Mouse (Mus musculus) stomach, adult 2 months (tissue): Measurements from ENCODE around the gene Bptf. TPM values are rescaled to one million over a fixed set of nuclear protein-coding genes. Genes with fewer than 3 reads are reported as not detected.

Source experiments
- polyA plus RNA-seq: library from polyadenylated mRNA; depleted of rRNA; stranded (reverse); fragments of >200 nt; gene quantifications from 2 replicates; pipeline ENCODE4 v1.2.3, GENCODE M21; 2012; rRNA removed

Bptf gene
- polyA plus RNA-seq, result 4.6 and 7.7 TPM in 2 replicates

GRCm38 (mm10) chr11:107131749-107132421 lies at the start of gene Bptf:
TSS of gene Bptf (minus strand) at chr11:107132127.

DNA sequence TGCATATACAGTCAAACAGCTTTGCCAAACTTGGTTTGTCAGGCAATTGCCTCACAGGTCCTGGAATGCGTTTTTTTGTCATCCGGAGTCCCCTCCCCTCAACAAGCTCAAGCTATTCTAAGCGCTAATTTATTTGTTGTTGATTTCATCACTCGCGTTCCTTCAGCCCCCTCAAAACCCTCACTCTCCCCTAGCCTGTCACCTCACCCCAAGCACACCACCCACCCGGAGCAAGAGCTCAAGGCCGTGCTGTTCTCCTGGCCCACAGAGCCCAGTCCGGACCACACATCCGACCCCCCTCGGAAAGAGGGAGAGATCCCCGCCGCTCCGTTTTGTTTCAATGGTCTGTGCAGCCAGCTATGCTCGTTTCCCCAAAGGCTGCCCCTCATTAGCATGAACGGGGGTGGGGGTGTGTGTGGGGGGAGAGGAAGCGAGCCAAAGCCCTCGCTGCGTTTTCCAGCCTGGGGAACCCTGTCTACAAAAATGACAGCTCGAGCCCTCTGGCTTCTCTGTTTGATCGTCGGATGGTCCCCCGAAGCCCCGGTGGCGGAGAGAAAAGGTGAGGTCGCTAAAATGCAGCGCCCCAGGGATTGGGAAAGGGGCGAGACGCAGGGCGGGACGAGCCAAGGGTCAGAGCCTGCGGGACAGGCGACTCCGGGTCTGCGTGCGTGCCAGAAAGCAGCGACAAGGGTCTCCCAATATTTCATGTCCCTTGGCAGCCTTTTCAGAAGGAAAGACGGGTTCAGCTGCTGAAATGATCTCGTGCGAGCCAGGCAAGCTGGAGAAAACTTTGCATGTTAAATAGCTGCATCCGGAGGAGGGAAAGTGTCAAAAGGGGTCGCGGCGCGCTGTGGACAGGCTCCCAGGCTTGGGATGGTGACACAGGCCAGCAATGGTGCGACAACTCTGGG lies 106.3 kb downstream of the Bptf start, which contains the start of gene 1810010H24Rik:
Gene 1810010H24Rik (plus strand): TSS at position 271 of the 911 bp plus-strand sequence.

GRCm38 (mm10) chr11:106999151-106999948 lies 132.6 kb downstream of the Bptf start, which contains the start of gene Kpna2:
TSS of gene Kpna2 (minus strand) at chr11:106999541.

Other genes with a start within 250 kb of the Bptf start
- 1.6 and 2.4 TPM in 2 replicates for gene Smurf2, start 211.4 kb downstream of the Bptf start, polyA plus RNA-seq
- gene Kpna2, start 132.6 kb downstream of the Bptf start, polyA plus RNA-seq, result 14.5 and 17.7 TPM in 2 replicates
- gene 1810010H24Rik, start 106.4 kb downstream of the Bptf start, polyA plus RNA-seq, result 1.3 and 1.6 TPM in 2 replicates
- gene Nol11, start 57.3 kb upstream of the Bptf start, polyA plus RNA-seq, result 0.88 and 1.6 TPM in 2 replicates